In genomic region chrX:164886260-164886659, GRCm38 (mm10) we compare ENCODE assay signal across 22 mouse cellular contexts.
"Had no signal": no experiment of that assay in that cellular context is flagged by ENCODE, and none has a peak within 500 bp of the region (broad histone marks: within the 10 kb centered on the region; RNA-seq: fewer than 3 reads in every experiment).

No protein-coding gene starts in this region.

- ATAC-seq: hindbrain, embryonic 16.5 days; hindbrain, postnatal 0 days; inflammation-experienced regulatory T-cells, adult 6 months; intestine, embryonic 15.5 days; intestine, embryonic 16.5 days; intestine, postnatal 0 days had no signal

- DNase-seq: heart, postnatal 10 days; heart, postnatal 14 days; heart, postnatal 36 days; heart, postnatal 4 days; kidney, adult 11 months; kidney, adult 18-20 months; kidney, adult 2 months; kidney, adult 8-10 months; kidney, adult 9 months; kidney, postnatal 10 days; kidney, postnatal 14 days; kidney, postnatal 25 days; kidney, postnatal 36 days; kidney, postnatal 4 days; layer of hippocampus, adult 9-11 months; layer of hippocampus, postnatal 36 days had no signal
